In genomic region chr9:118937515-118937914, GRCm38 (mm10) we compare ENCODE assay signal across 10 mouse cellular contexts. TPM values are rescaled to one million over a fixed set of nuclear protein-coding genes. Genes with fewer than 3 reads are reported as not detected.
DNase-seq lines count a peak whose midpoint lies in the region.
"Had no signal": no experiment of that assay in that cellular context is flagged by ENCODE, and none has a peak within 500 bp of the region (broad histone marks: within the 10 kb centered on the region; RNA-seq: fewer than 3 reads in every experiment).

No protein-coding gene starts in this region.

- intact Hi-C loops in left cerebral cortex, postnatal 36 days (cut with DNase I), result no loop called here

- DNase-seq in lung, adult 18-20 months, result peak; percentile 44 to 64
- no peak for DNase-seq in lung, postnatal 14 days
- DNase-seq in heart, adult 18-20 months, result peak; percentile 72 to 84
- DNase-seq in heart, postnatal 4 days, result peak; percentile 58
- DNase-seq in skeletal muscle tissue, adult 2 months (ENCODE audit: low read depth, low spot score), result peak; percentile 57
- DNase-seq in frontal cortex, postnatal 14 days (ENCODE audit: low spot score in 2 of 2), result no peak
- DNase-seq in urinary bladder, postnatal 4 days (ENCODE audit: low spot score in 2 of 2), result no peak
- no peak for DNase-seq in left cerebral cortex, postnatal 36 days (ENCODE audit: low spot score in 2 of 2)
- DNase-seq: lung, embryonic 14.5 days; spleen, adult 18-20 months had no signal

RNA-seq across cellular contexts. Expression of gene Ctdspl, which starts 11.3 kb away (rescaled TPM):
- 10 to 100 TPM; 10.6 to 12.8 TPM for total RNA-seq in heart, adult 18-20 months (2021)
- total RNA-seq in heart, postnatal 4 days (2021), result 10 to 100 TPM; 18.4 to 20.2 TPM
- total RNA-seq in left cerebral cortex, postnatal 36 days (2021), result 10 to 100 TPM; 34.4 to 38.3 TPM

Comparison
In these comparisons a context has a peak if more than half of its experiments do, and no peak if none do; other contexts are left out.
1. DNase-seq: peak in lung, adult 18-20 months (2 of 2), heart, adult 18-20 months (2 of 2), heart, postnatal 4 days (single experiment) and skeletal muscle tissue, adult 2 months (single experiment); none in lung, postnatal 14 days (single experiment), frontal cortex, postnatal 14 days (0 of 2), urinary bladder, postnatal 4 days (0 of 2) and left cerebral cortex, postnatal 36 days (0 of 2).